Mouse (Mus musculus) stomach, embryonic 16.5 days (tissue): Measurements from ENCODE around the gene Ubr3. TPM values are rescaled to one million over a fixed set of nuclear protein-coding genes. Genes with fewer than 3 reads are reported as not detected.

Source experiments
- ATAC-seq: fragments of 200-750 bp; cut with Nextera tagmentation; 2 replicates; pipeline ENCODE4 v1.8.0; 2017; ENCODE audit warnings: moderate number of reproducible peaks, moderate TSS enrichment; ENCODE audit not compliant: insufficient read depth, low FRiP score
- H3K27ac ChIP-seq: fragments of 300-500 bp; sonication (generic); 2 replicates; pipeline ENCODE4 v1.5.1; 2014; ENCODE audit warnings: low read length
- H3K27me3 ChIP-seq: fragments of 300-500 bp; sonication (generic); 2 replicates; pipeline ENCODE4 v1.6.1; 2014; ENCODE audit warnings: low read length, control low read depth, mixed read lengths; ENCODE audit not compliant: control insufficient read depth, insufficient read depth
- H3K36me3 ChIP-seq: fragments of 300-500 bp; sonication (generic); 2 replicates; pipeline ENCODE4 v1.6.1; 2014; ENCODE audit warnings: low read length; ENCODE audit not compliant: control insufficient read depth, insufficient read depth
- H3K4me1 ChIP-seq: fragments of 300-500 bp; sonication (generic); 2 replicates; pipeline ENCODE4 v1.6.1; 2014; ENCODE audit warnings: low read length, control low read depth, mixed read lengths; ENCODE audit not compliant: control insufficient read depth, insufficient read depth
- H3K4me2 ChIP-seq: fragments of 300-500 bp; sonication (generic); 2 replicates; pipeline ENCODE4 v1.6.1; 2014; ENCODE audit warnings: low read depth, low read length, mixed read lengths
- H3K4me3 ChIP-seq: fragments of 300-500 bp; sonication (generic); replicated peaks from 2 replicates; pipeline ENCODE4 v1.5.1; 2014; ENCODE audit warnings: mild to moderate bottlenecking, low read length
- H3K9ac ChIP-seq: fragments of 300-500 bp; sonication (generic); 2 replicates; pipeline ENCODE4 v1.6.1; 2014; ENCODE audit warnings: low read length
- H3K9me3 ChIP-seq: fragments of 300-500 bp; sonication (generic); replicated peaks from 2 replicates; pipeline ENCODE4 v1.6.1; 2016; ENCODE audit warnings: low read length, control low read depth; ENCODE audit not compliant: control insufficient read depth
- WGBS: fragments of 180-500 bp; shearing (Covaris S2); extraction: QIAGEN DNeasy Blood & Tissue Kit; methylation state at CpG from one replicate; pipeline ENCODE4 v1.1.7; 2014; 5-methylcytosine and 5-hydroxymethylcytosine counted together
- polyA plus RNA-seq: library from polyadenylated mRNA; unstranded; fragments of >200 nt; fragmentation: Nextera tagmentation; extraction: Ambion mirVana; gene quantifications from 2 replicates; pipeline ENCODE4 v1.2.1, GENCODE M21; 2015

Gene Ubr3
- polyA plus RNA-seq, 1 experiment from 2014 or later = 12.7 TPM

DNA sequence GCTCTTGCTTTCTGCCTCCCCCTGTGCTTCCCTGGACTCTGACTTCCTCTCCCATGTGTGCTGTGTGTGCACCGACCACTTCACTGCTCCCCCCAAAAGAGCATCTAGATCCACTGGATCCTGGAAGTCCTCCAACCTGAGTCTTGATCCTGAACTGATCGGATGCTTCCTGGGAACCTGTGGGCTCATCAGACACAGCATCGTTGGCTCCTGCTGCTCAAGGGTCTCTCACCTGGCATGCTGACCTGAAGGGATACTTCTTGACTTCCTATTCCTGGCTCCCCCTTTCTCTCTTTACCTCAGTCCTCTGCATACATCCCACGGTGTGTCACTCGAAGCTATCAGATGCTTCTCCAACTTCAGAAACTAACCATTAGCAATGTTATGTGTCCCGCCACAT, 168.1 kb downstream of the Ubr3 start:
- Histone ChIP-seq H3K27ac (no peak overlapping the region), H3K4me1 (0 out of 2 replicates have a peak, but pooled peaks cover 2% of the 10 kb centered on the region), H3K27me3 (no peaks in the 10 kb centered on the region), H3K4me3 (no peak overlapping the region), H3K9me3 (no peaks in the 10 kb centered on the region), H3K9ac (no peak overlapping the region), H3K36me3 (no peaks in the 10 kb centered on the region), H3K4me2 (no peak overlapping the region)
- no peak for ATAC-seq
- 80% methylated on average over 6 of the region's 6 CpGs for WGBS

DNA sequence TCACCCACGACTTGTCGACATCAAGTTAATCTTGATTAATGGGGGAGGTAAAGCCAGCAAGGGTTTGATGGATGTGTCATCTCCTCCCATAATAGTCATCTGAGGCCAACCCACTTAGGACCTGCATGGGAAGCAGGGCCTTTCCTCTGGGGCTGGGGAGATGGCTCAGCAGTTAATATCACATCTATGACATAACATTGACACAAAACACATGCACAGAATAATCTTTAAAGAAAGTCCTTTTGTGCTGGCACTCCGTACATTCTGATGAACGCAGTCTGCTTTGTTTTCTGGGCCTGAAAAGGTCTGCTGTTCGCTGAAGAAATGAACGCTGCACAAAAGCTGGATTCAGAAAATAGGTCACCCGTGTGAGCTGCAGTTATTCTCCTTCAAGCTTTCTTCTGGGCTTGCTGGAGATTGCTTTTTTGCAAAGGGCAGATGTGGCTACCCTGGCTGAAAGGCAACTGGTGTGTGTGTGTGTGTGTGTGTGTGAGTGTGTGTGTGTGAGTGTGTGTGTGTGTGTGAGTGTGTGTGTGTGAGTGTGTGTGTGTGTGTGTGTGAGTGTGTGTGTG, 168.8 kb downstream of the Ubr3 start:
- no peak for ATAC-seq
- no peaks in the 10 kb centered on the region for H3K36me3 ChIP-seq

DNA sequence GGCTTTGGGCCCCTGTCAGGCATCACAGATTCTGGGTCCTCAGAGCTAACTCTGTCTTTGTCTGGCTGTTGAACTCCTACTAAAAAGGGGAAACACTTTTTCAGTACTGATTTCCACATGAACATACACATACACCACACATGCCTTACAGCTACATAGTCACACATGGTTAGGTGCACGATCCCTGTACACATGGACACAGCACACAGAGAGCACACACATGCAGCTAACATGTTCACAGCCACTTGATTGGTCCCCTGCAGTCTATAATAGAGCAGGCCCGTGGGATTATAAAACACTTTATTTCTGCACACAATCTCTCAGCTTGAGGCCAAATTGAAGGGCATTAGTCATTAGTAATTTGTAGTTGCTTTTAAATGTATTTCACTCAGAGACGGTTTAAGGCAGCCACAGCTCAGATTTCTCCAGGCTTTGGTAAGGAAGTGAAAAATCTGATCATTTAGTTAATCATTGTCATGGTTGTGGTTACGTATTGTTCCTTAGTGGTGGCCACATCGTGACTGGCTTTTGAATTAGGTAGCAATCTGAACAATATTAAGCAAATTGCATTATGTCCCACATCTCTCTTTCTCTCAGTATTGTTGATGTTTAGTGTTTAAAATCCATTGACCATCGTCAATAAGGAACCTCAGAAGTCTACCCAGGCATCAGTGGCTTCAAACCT, 169.4 kb downstream of the Ubr3 start:
- Histone ChIP-seq H3K9ac (no peak overlapping the region), H3K9me3 (no peaks in the 10 kb centered on the region), H3K36me3 (no peaks in the 10 kb centered on the region), H3K4me3 (no peak overlapping the region), H3K27me3 (no peaks in the 10 kb centered on the region), H3K4me2 (no peak overlapping the region), H3K4me1 (0 out of 2 replicates have a peak, but pooled peaks cover 2% of the 10 kb centered on the region), H3K27ac (no peak overlapping the region)
- WGBS = 56% methylated on average over 6 of the region's 6 CpGs
- no peak for ATAC-seq

More for the DNA sequence above, 168.8 kb downstream of the Ubr3 start:
- Histone ChIP-seq H3K9me3 (no peaks in the 10 kb centered on the region), H3K4me1 (0 out of 2 replicates have a peak, but pooled peaks cover 2% of the 10 kb centered on the region), H3K4me3 (no peak overlapping the region), H3K4me2 (no peak overlapping the region), H3K27me3 (no peaks in the 10 kb centered on the region), H3K9ac (no peak overlapping the region), H3K27ac (no peak overlapping the region)
- WGBS = 48% methylated on average over 7 of the region's 7 CpGs

DNA sequence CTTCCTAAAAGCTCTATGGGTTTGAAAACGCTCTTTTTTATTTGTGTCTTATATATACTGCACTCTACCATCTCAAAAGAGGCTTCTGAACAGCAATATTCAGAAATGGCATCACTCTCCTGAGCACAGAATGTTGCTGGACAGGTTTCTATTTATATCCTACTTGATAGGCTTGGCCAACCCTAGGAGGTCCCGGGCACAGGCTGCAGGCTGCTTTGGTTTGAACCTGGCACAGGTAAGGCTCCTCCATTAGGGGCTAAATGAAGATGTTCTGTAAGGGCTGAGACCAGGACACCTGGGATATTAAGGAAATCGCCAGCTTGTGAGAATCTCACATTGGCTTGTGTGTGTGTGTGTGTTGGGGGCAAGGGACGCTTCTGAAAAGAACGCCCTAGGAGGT, 172.8 kb downstream of the Ubr3 start:
- peak; percentile 77; the same call in 1 of the 2 replicates for ATAC-seq
- 63% methylated on average over 5 of the region's 5 CpGs for WGBS
- no peak overlapping the region for H3K27ac ChIP-seq

More for the DNA sequence above, 172.8 kb downstream of the Ubr3 start:
- Histone ChIP-seq H3K4me2 (peak overlapping the region; percentile 12; the same call in 1 of the 2 replicates), H3K9ac (no peak overlapping the region), H3K4me3 (no peak overlapping the region), H3K36me3 (no peaks in the 10 kb centered on the region), H3K27me3 (no peaks in the 10 kb centered on the region), H3K4me1 (0 out of 2 replicates have a peak, but pooled peaks cover 2% of the 10 kb centered on the region), H3K9me3 (no peaks in the 10 kb centered on the region)

Other genes starting within 250 kb of the Ubr3 start
- 0.40 and 7.0 TPM in 2 replicates for gene Klhl41, start 227.1 kb upstream of the Ubr3 start, polyA plus RNA-seq
- gene Fastkd1, start 183.7 kb upstream of the Ubr3 start, polyA plus RNA-seq = 11.0 and 11.1 TPM in 2 replicates
- gene Ppig, start 174.7 kb upstream of the Ubr3 start, polyA plus RNA-seq = 117 and 133 TPM in 2 replicates
- 1.00 and 1.6 TPM in 2 replicates for gene Ccdc173, start 107.7 kb upstream of the Ubr3 start, polyA plus RNA-seq
- gene Phospho2, start 107.6 kb upstream of the Ubr3 start, polyA plus RNA-seq = 21.8 and 24.1 TPM in 2 replicates
- 43.9 and 47.3 TPM in 2 replicates for gene Klhl23, start 75.3 kb upstream of the Ubr3 start, polyA plus RNA-seq
- gene Ssb, start 35.7 kb upstream of the Ubr3 start, polyA plus RNA-seq = 244 and 263 TPM in 2 replicates
- 36.8 and 36.9 TPM in 2 replicates for gene Mettl5, start 11.6 kb upstream of the Ubr3 start, polyA plus RNA-seq
- gene Myo3b, start 141.9 kb downstream of the Ubr3 start, polyA plus RNA-seq = 0.36 and 0.54 TPM in 2 replicates